Mouse (Mus musculus) heart, embryonic 14.5 days (tissue): ENCODE data around the gene Foxn3. TPM values are rescaled to one million over a fixed set of nuclear protein-coding genes. Genes with fewer than 3 reads are reported as not detected.
A peak's percentile ranks its signal among the peaks of the same experiment; 100 is the strongest.

ENCODE experiments used
- ATAC-seq: fragments of 200-750 bp; cut with Nextera tagmentation; 2 replicates; pipeline ENCODE4 v1.8.0; 2017; ENCODE audit warnings: low read depth, moderate TSS enrichment; ENCODE audit not compliant: insufficient number of reproducible peaks, insufficient read depth, low FRiP score
- H3K27ac ChIP-seq, 2 experiments: fragments of 200-500 bp in 1 of 2; fragments of 300-500 bp in 1 of 2; sonication (generic) in 1 of 2; replicated peaks in 1 of 2; 2 replicates each; pipeline ENCODE4 v1.5.1; 2012 to 2014; ENCODE audit warnings: low read depth in 2 of 2, low read length in 2 of 2, control low read depth in 1 of 2, mild to moderate bottlenecking in 1 of 2, mixed read lengths in 1 of 2; ENCODE audit not compliant: control insufficient read depth in 1 of 2, insufficient read depth in 1 of 2
- H3K27me3 ChIP-seq: fragments of 300-500 bp; sonication (generic); 2 replicates; pipeline ENCODE4 v1.6.1; 2014; ENCODE audit warnings: mild to moderate bottlenecking, low read length, control low read depth; ENCODE audit not compliant: control insufficient read depth, insufficient read depth
- H3K36me3 ChIP-seq: fragments of 300-500 bp; sonication (generic); 2 replicates; pipeline ENCODE4 v1.6.1; 2014; ENCODE audit warnings: mild to moderate bottlenecking, control low read depth, low read length, mixed read lengths; ENCODE audit not compliant: control insufficient read depth, insufficient read depth
- H3K4me1 ChIP-seq, 2 experiments: fragments of 200-500 bp in 1 of 2; fragments of 300-500 bp in 1 of 2; sonication (generic) in 1 of 2; 2 replicates each; pipeline ENCODE4 v1.6.1; 2012 to 2014; ENCODE audit warnings: low read length in 2 of 2, control low read depth in 1 of 2, mixed read lengths in 1 of 2; ENCODE audit not compliant: control insufficient read depth in 2 of 2, insufficient read depth in 2 of 2
- H3K4me2 ChIP-seq: fragments of 300-500 bp; sonication (generic); 2 replicates; pipeline ENCODE4 v1.6.1; 2014; ENCODE audit warnings: mild to moderate bottlenecking, low read length
- H3K4me3 ChIP-seq, 2 experiments: fragments of 200-500 bp in 1 of 2; fragments of 300-500 bp in 1 of 2; sonication (generic) in 1 of 2; 2 replicates each; pipeline ENCODE4 v1.5.1; 2012 to 2014; ENCODE audit warnings: low read length in 2 of 2, mild to moderate bottlenecking in 2 of 2, control low read depth in 1 of 2, low read depth in 1 of 2, moderate library complexity in 1 of 2; ENCODE audit not compliant: control insufficient read depth in 1 of 2, insufficient read depth in 1 of 2
- H3K9ac ChIP-seq: fragments of 300-500 bp; sonication (generic); 2 replicates; pipeline ENCODE4 v1.6.1; 2014; ENCODE audit warnings: mild to moderate bottlenecking, low read length
- H3K9me3 ChIP-seq: fragments of 300-500 bp; sonication (generic); 2 replicates; pipeline ENCODE4 v1.6.1; 2016; ENCODE audit warnings: low read length, control low read depth; ENCODE audit not compliant: control insufficient read depth
- WGBS: fragments of 180-500 bp; shearing (Covaris S2); extraction: QIAGEN DNeasy Blood & Tissue Kit; methylation state at CpG from one replicate; pipeline ENCODE4 v1.1.7; 2014; 5-methylcytosine and 5-hydroxymethylcytosine counted together
- polyA plus RNA-seq: library from polyadenylated mRNA; unstranded; fragments of >200 nt; fragmentation: Nextera tagmentation; extraction: Ambion mirVana; gene quantifications from 2 replicates; pipeline ENCODE4 v1.2.1, GENCODE M21; 2014

Foxn3 gene
- polyA plus RNA-seq, 1 experiment from 2014 or later: 81.0 TPM

GRCm38 (mm10) chr12:99361752-99362132 is 201.6 kb downstream of the Foxn3 start:
- ATAC-seq: no peak
- H3K4me2 ChIP-seq: peak overlapping the region; percentile 37

GRCm38 (mm10) chr12:99360958-99361751 is 202.2 kb downstream of the Foxn3 start:
- Histone ChIP-seq H3K9ac (no peak overlapping the region), H3K4me2 (peak overlapping the region; percentile 37), H3K27ac (peak overlapping the region; percentile 30 to 44; a peak in 2 of 4 replicates), H3K27me3 (no peaks in the 10 kb centered on the region), H3K9me3 (no peaks in the 10 kb centered on the region), H3K36me3 (0 out of 2 replicates have a peak, but pooled peaks cover 3% of the 10 kb centered on the region), H3K4me1 (peaks cover 39 to 61% of the 10 kb centered on the region in 2 experiments), H3K4me3 (no peak overlapping the region)
- no peak for ATAC-seq
- WGBS: 50% methylated on average over 8 of the region's 8 CpGs

More at GRCm38 (mm10) chr12:99361752-99362132, 201.6 kb downstream of the Foxn3 start:
- H3K4me1 ChIP-seq: peaks cover 36 to 55% of the 10 kb centered on the region in 2 experiments
- 34% methylated on average over 5 of the region's 5 CpGs for WGBS
- H3K9ac ChIP-seq: no peak overlapping the region
- no peak overlapping the region for H3K4me3 ChIP-seq
- H3K9me3 ChIP-seq: no peaks in the 10 kb centered on the region
- H3K27ac ChIP-seq: peak overlapping the region in 1 of 2 experiments; percentile 44; a peak in 1 of 4 replicates
- 0 out of 2 replicates have a peak, but pooled peaks cover 3% of the 10 kb centered on the region for H3K36me3 ChIP-seq
- no peaks in the 10 kb centered on the region for H3K27me3 ChIP-seq

GRCm38 (mm10) chr12:99358698-99359097 is 204.7 kb downstream of the Foxn3 start:
- Histone ChIP-seq H3K27ac (no peak overlapping the region), H3K36me3 (no peaks in the 10 kb centered on the region), H3K4me2 (no peak overlapping the region), H3K4me1 (peaks cover 47 to 66% of the 10 kb centered on the region in 2 experiments), H3K9ac (no peak overlapping the region), H3K4me3 (no peak overlapping the region), H3K27me3 (no peaks in the 10 kb centered on the region), H3K9me3 (no peaks in the 10 kb centered on the region)
- no peak for ATAC-seq
- 88% methylated on average over 5 of the region's 5 CpGs for whole genome bisulfite sequencing

- peak overlapping the region; percentile 59 for H3K4me2 ChIP-seq
- H3K4me3 ChIP-seq: peak overlapping the region in 1 of 2 experiments; percentile 14; a peak in 1 of 4 replicates
- peak overlapping the region; percentile 70 for H3K9ac ChIP-seq
- no peaks in the 10 kb centered on the region for H3K36me3 ChIP-seq
- ATAC-seq: peak; percentile 61; the same call in 1 of the 2 replicates
- no peaks in the 10 kb centered on the region for H3K9me3 ChIP-seq
- WGBS: 22% methylated on average over 8 of the region's 8 CpGs
- H3K27ac ChIP-seq: peak overlapping the region; percentile 96
- H3K27me3 ChIP-seq: no peaks in the 10 kb centered on the region
- peaks cover 45 to 65% of the 10 kb centered on the region in 2 experiments for H3K4me1 ChIP-seq
Observed at GRCm38 (mm10) chr12:99356660-99357059, 206.7 kb downstream of the Foxn3 start.

- Histone ChIP-seq H3K9ac (no peak overlapping the region), H3K27me3 (no peaks in the 10 kb centered on the region), H3K27ac (no peak overlapping the region), H3K4me3 (no peak overlapping the region), H3K9me3 (no peaks in the 10 kb centered on the region), H3K4me2 (no peak overlapping the region), H3K36me3 (no peaks in the 10 kb centered on the region), H3K4me1 (peaks cover 46 to 70% of the 10 kb centered on the region in 2 experiments)
- 93% methylated on average over 11 of the region's 11 CpGs for WGBS
- ATAC-seq: no peak
Observed at GRCm38 (mm10) chr12:99353692-99354091, 209.7 kb downstream of the Foxn3 start.

- H3K4me1 ChIP-seq: peaks cover 44 to 69% of the 10 kb centered on the region in 2 experiments
- no peak overlapping the region for H3K4me2 ChIP-seq
- 0 out of 4 replicates have a peak overlapping the region, but pooled peaks of 1 of the 2 experiments have one; percentile 8 for H3K27ac ChIP-seq
- no peak overlapping the region for H3K4me3 ChIP-seq
- H3K9me3 ChIP-seq: no peaks in the 10 kb centered on the region
- ATAC-seq: no peak
- H3K27me3 ChIP-seq: no peaks in the 10 kb centered on the region
- H3K9ac ChIP-seq: no peak overlapping the region
- WGBS: 77% methylated on average over 6 of the region's 6 CpGs
- no peaks in the 10 kb centered on the region for H3K36me3 ChIP-seq
Observed at GRCm38 (mm10) chr12:99352583-99352982, 210.8 kb downstream of the Foxn3 start.

GRCm38 (mm10) chr12:99352136-99352535 is 211.2 kb downstream of the Foxn3 start:
- no peaks in the 10 kb centered on the region for H3K27me3 ChIP-seq
- no peaks in the 10 kb centered on the region for H3K9me3 ChIP-seq
- H3K27ac ChIP-seq: 0 out of 4 replicates have a peak overlapping the region, but pooled peaks of 1 of the 2 experiments have one; percentile 8
- no peak overlapping the region; the same call in 1 of the 2 replicates for H3K9ac ChIP-seq
- no peak overlapping the region for H3K4me3 ChIP-seq
- WGBS: 74% methylated on average over 7 of the region's 7 CpGs
- no peak for ATAC-seq
- H3K4me1 ChIP-seq: peaks cover 40 to 66% of the 10 kb centered on the region in 2 experiments
- no peaks in the 10 kb centered on the region for H3K36me3 ChIP-seq
- H3K4me2 ChIP-seq: no peak overlapping the region
